Mouse (Mus musculus) neutrophil, adult 5-6 weeks (primary cell): ENCODE data around the gene Them7. TPM values are rescaled to one million over a fixed set of nuclear protein-coding genes. Genes with fewer than 3 reads are reported as not detected.

Experiments used
- ATAC-seq: fragments of 151-379, 151-347 bp; 2 replicates; pipeline ENCODE4 v1.8.0; 2017; ENCODE audit warnings: mild to moderate bottlenecking, moderate TSS enrichment; ENCODE audit not compliant: insufficient number of reproducible peaks, poor library complexity, low FRiP score, severe bottlenecking; ENCODE audit errors: extremely low read depth
- total RNA-seq: library from RNA; stranded (forward); fragments of 200-1000 nt; gene quantifications from 2 replicates; pipeline ENCODE4 v1.2.3, GENCODE M21; 2017

Them7 gene
- total RNA-seq, 1 experiment from 2014 or later: not detected

GRCm38 (mm10) chr2:105230333-105230732 is 6.2 kb downstream of the Them7 start:
- no peak for ATAC-seq

DNA sequence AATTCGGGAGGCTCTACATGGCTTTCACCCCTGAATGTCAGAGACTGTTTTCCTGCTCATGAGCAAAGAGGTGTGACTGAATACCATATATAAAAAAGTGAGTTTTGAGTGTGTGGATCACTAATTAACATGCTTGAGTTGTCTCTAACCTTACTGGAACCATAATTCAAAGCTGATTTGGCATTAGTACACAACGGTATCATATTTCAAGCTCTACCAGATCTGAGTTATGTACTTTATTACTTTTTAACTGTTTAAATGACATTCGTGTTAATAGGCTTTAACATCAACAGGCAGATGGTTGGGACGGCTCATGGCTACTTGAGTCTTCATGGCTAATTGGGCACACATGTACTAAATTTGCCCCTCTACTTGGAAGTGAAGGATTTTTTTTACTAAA is 8.3 kb downstream of the Them7 start:
- ATAC-seq: no peak

DNA sequence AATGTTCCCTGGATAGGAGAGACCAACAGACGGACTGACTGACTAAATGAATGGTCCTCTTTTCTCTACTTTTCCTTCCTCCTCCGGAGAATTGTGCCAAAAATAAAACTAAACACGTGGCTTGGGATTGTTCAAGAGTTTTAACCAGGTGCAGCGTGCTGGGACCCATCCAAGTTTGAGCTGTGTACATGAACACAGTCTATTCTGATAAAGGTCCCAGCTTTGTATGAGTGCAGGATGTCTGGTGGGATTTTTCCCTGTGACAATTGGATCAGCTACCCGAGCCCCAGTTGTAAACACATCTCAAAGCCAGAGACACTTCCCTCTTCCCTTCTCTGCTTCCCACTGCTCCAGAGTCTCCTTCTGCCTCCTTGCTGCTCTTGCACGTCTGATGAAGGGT is 10.2 kb downstream of the Them7 start:
- no peak for ATAC-seq

DNA sequence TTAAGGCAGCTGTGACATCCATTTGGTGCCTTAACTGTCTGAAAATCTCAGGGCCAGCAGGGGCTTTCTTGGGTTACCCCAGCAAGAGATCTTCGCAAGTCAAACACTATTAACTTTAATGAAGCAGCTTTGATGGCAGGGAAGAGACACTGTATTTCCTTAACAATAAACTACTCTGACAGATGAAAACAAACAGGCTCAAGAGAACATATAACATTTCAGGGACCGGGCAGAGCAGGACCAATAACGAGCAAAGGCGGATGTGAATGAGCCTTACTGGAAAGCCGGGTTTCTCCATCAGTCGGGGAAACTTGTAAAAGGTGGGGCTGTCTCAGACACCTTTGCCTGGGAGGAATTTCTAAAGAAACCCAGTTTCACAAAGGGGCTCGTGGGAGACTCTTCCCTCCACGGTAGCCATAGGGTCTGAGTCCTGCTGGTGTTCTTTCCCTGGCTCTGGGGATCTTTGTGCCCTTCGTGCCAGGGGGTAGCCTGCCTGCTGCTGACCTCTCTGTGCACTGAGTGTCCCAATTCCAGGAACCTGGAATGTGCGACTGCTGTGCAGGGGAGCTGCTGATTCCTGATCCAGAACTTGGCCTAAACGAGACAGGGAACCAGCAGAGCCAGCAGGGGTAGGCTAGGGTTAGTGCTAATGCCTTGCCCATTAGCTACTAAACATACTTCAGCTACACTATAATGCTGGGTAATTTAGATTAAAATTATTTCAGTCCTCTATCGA is 11.4 kb downstream of the Them7 start:
- no peak for ATAC-seq

- no peak for ATAC-seq
Observed at GRCm38 (mm10) chr2:105237424-105237823, 13.3 kb downstream of the Them7 start.

DNA sequence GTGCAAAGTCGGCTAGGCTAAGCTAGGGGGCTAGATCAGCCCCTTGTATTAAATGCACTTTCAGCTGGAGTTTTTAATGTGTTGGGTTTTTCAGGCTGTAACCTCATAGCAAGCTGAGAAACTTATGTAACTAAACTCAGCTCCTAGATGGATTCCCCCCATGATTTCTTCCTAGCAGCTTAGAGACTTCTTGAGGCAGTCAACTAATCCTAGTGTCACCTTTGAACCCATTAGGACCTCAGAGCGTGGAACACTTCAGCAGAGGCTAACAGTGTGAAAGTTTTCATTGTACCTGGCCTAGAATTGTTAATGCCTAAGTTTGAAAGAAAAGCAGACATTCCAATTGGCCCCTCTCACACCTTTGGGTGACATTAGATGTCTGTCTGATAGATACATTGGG is 13.7 kb downstream of the Them7 start:
- no peak for ATAC-seq

- ATAC-seq: no peak
Observed at GRCm38 (mm10) chr2:105238775-105239174, 14.7 kb downstream of the Them7 start.

DNA sequence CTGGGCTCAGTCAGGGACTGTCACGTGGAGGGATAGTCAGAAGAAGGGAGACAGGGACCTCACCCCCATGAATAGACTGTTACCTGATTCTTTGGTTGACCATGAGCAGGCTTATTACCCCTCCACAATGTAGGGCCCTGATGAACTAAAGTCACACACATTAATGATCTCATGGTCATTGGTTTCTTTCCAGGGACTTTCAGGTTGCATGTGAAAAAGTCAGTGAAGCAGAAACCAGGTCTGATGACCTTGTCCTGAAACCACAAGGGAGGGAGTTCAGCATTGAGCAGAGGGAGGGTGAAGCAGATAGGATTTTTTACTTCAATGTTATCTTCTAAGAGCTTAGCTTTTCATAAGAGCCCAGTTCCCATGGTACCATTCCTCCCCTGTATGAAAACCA is 16.5 kb downstream of the Them7 start:
- ATAC-seq: no peak

- ATAC-seq: no peak
Observed at GRCm38 (mm10) chr2:105242940-105243339, 18.8 kb downstream of the Them7 start.

- ATAC-seq: no peak
Observed at GRCm38 (mm10) chr2:105244733-105245132, 20.6 kb downstream of the Them7 start.

DNA sequence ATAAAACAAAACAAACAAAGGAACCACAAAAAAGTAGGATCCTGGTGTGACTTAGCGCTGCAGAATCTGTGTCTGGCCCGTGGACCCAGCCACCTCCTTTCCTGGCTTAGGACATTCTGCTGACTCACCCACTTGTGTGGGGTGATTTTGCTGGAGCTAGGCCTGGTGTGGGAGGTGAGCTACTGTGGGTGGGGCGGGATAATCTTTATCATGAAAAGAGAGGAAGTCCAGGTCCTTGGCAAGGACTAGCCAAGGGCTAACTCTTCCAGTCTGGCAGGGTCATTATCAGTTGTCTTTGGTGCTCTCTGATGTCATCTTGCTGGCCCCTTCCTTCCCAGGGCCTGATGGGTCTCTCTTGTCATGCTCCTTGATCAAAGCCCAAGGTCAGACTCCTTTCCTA is 27.9 kb downstream of the Them7 start:
- no peak for ATAC-seq

- 0 out of 2 replicates have a peak, but pooled peaks have one; percentile 39 for ATAC-seq
Observed at GRCm38 (mm10) chr2:105252824-105253223, 28.7 kb downstream of the Them7 start.

- ATAC-seq: no peak
Observed at GRCm38 (mm10) chr2:105255457-105255856, 31.3 kb downstream of the Them7 start.

DNA sequence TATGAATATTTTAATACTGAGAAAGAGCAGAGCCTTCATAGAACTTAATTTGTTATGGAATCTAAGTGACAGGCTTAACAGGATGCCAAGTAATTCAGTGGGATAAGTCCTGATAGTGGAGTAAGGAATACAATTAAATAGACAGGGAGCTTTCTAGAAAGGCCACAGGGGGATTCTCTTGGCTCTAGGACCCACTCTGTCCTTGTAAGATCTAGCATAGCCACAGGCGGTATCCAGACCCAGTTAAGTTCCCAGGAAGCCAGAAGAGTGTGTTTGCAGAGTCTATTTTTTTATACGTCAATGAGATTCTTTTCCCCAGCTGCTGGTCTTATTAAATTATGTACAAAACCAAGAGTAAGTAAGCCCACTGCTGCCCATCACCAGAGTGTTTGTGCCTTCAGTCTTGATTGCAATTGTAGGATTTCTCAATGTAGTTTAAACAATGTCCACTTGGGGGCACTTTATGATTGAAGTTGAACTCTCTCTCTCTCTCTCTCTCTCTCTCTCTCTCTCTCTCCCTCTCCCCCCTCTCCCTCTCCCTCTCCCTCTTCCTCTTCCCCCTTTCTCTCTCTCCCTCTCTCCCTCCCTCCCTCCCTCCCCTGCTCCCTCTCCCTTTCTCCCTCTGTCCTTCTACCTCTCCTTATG is 32.4 kb downstream of the Them7 start:
- no peak for ATAC-seq

- no peak for ATAC-seq
Observed at GRCm38 (mm10) chr2:105257376-105257775, 33.3 kb downstream of the Them7 start.

DNA sequence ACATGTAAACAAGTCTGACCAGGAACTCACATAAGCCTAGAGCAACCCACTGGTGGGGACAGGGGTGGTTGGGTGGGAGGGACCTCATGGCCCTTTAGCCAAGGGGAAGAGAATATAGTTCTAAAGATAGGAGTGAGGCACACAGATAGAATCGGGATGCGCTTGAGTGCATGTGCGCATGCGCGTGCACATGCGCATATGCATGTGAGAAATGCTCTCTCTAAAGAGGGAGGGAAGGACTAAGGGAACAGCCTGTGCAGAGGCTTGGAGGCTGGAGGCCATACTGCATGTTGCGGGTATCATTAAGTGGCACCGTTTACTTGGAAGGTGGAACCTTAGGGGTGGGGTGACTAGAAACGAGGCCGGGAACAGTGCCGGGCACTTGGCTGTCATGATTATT is 37.2 kb downstream of the Them7 start:
- no peak for ATAC-seq

- ATAC-seq: no peak
Observed at GRCm38 (mm10) chr2:105263219-105263618, 39.1 kb downstream of the Them7 start.

DNA sequence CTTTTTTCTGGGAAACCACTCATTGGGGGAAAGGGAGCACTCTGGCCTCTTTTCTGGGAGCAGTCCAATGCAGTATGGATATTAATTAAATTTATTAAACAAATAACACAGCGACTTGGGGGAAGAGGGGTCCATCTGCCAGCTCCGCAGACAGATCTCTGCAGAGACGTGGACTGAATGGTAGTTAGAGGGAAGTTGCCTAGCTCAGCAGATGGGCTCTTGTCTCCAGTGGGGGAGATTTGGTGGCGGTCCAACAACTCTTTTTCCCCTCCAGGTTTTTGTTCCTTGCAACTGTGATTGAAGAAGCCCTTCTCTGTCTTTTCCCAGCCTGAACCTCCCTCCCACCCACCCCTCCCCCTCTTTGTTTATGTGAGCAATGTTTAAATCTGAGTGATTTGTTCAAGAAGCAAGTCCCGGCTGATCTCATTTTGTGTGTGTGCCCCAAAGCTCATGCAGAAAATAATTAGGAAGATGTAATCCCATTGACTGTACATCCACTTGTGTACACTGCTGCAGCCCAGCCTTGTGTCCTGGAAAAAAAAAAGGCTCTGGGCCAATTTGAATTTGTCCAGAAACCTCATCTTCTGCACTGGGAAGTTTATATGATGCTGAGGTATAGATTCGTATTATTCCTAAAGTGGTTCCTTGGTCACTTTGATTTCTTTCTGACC is 58.4 kb downstream of the Them7 start:
- ATAC-seq: no peak

DNA sequence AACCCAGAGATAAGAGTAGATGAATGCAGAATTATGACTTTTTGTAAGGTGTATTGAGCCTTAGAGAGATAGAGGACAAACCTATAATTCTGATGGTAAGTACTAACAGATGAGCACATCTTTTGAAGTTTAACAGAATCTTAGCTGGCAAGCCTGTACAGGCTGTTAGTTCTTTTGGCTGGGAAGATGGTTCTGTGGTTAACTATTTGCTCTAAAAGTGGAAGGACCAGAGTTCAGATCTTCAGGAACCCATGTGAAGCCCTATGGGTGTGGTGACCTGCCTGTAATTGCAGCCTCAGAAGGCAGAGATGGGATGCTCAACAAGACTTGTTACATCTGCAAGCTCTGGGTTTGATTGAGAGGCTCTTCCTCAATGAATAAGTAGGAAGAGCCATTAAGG is 59.7 kb downstream of the Them7 start:
- ATAC-seq: no peak

- ATAC-seq: no peak
Observed at GRCm38 (mm10) chr2:105284855-105285254, 60.7 kb downstream of the Them7 start.
